Mouse (Mus musculus) kidney, embryonic 16.5 days (tissue): ENCODE measurements at regions not wholly inside any gene's neighbourhood (a gene's known extent, or its start where the extent isn't known, plus 50 kb on each side); places are given as distances from the start of the nearest gene placed in this dataset.

Experiments used
- ATAC-seq: fragments of 200-750 bp; cut with Nextera tagmentation; 2 replicates; pipeline ENCODE4 v1.8.0; 2017; ENCODE audit warnings: moderate TSS enrichment; ENCODE audit not compliant: low FRiP score, low TSS enrichment
- H3K27ac ChIP-seq: fragments of 300-500 bp; sonication (generic); 2 replicates; pipeline ENCODE4 v1.5.1; 2014; ENCODE audit warnings: low read length
- H3K27me3 ChIP-seq: fragments of 300-500 bp; sonication (generic); 2 replicates; pipeline ENCODE4 v1.6.1; 2014; ENCODE audit warnings: low read length, control low read depth, mixed read lengths; ENCODE audit not compliant: insufficient read depth
- H3K36me3 ChIP-seq: fragments of 300-500 bp; sonication (generic); 2 replicates; pipeline ENCODE4 v1.6.1; 2014; ENCODE audit warnings: low read length, control low read depth, mixed read lengths; ENCODE audit not compliant: insufficient read depth
- H3K4me1 ChIP-seq: fragments of 300-500 bp; sonication (generic); 2 replicates; pipeline ENCODE4 v1.6.1; 2014; ENCODE audit warnings: low read length, control low read depth, mixed read lengths; ENCODE audit not compliant: insufficient read depth
- H3K4me2 ChIP-seq: fragments of 300-500 bp; sonication (generic); replicated peaks from 2 replicates; pipeline ENCODE4 v1.6.1; 2014; ENCODE audit warnings: low read depth, low read length
- H3K4me3 ChIP-seq: fragments of 300-500 bp; sonication (generic); 2 replicates; pipeline ENCODE4 v1.5.1; 2014; ENCODE audit warnings: mild to moderate bottlenecking, low read length
- H3K9ac ChIP-seq: fragments of 300-500 bp; sonication (generic); replicated peaks from 2 replicates; pipeline ENCODE4 v1.6.1; 2014; ENCODE audit warnings: low read length
- H3K9me3 ChIP-seq: fragments of 300-500 bp; sonication (generic); 2 replicates; pipeline ENCODE4 v1.6.1; 2016; ENCODE audit warnings: low read length, control low read depth
- WGBS: fragments of 180-500 bp; shearing (Covaris S2); extraction: QIAGEN DNeasy Blood & Tissue Kit; methylation state at CpG from one replicate; pipeline ENCODE4 v1.1.7; 2014; 5-methylcytosine and 5-hydroxymethylcytosine counted together

DNA sequence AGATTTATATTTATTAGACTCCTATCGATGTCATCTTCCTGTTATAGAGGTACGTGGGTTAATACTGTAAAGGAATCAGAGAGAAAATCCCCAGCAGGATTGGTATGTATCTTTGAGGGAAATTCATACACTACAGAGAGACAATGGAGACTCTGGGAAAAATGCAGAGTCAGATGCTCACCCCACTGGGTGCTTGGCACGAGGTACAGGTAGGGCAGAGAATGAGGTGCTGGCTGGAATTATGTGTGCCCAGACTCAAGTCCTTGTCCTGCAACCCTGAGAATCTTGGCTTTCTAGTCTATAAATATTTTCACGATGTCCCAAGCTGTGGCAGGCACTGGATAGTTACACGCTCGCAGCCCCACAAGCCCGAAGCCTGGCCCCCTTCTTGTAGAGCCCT, 57.8 kb upstream of the Cry1 start:
- no peak for ATAC-seq
- no peak overlapping the region for H3K4me2 ChIP-seq
- H3K9ac ChIP-seq = no peak overlapping the region

DNA sequence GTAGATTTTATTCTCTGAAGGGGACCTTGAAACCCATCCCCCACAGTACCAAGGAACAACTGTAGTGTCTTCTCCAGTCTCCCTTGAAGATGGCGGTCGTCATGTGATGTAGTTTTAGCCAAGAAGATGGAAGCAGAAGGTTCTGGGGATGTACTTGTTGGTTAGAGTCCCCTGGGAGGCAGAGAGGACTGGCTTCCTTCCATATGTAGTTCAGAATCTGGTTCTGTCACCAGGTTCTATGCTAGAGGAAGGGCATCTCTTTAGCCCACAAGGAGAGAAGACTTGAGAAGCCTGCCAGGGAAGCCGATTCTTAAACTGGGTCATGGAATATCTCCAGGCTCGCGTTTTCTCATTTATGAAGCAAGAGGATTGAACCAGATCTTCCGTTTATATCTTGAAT, 58.7 kb upstream of the Cry1 start:
- Histone ChIP-seq H3K4me3 (no peak overlapping the region), H3K9me3 (no peaks in the 10 kb centered on the region), H3K36me3 (no peaks in the 10 kb centered on the region), H3K27me3 (no peaks in the 10 kb centered on the region), H3K27ac (no peak overlapping the region), H3K9ac (no peak overlapping the region), H3K4me1 (no peaks in the 10 kb centered on the region), H3K4me2 (no peak overlapping the region)
- 91% methylated on average over 6 of the region's 6 CpGs for WGBS
- ATAC-seq = no peak

More for the DNA sequence above, 57.8 kb upstream of the Cry1 start:
- 87% methylated on average over 7 of the region's 7 CpGs for WGBS
- no peaks in the 10 kb centered on the region for H3K4me1 ChIP-seq
- H3K4me3 ChIP-seq = no peak overlapping the region
- no peaks in the 10 kb centered on the region for H3K9me3 ChIP-seq
- no peak overlapping the region for H3K27ac ChIP-seq
- no peaks in the 10 kb centered on the region for H3K36me3 ChIP-seq
- no peaks in the 10 kb centered on the region for H3K27me3 ChIP-seq

DNA sequence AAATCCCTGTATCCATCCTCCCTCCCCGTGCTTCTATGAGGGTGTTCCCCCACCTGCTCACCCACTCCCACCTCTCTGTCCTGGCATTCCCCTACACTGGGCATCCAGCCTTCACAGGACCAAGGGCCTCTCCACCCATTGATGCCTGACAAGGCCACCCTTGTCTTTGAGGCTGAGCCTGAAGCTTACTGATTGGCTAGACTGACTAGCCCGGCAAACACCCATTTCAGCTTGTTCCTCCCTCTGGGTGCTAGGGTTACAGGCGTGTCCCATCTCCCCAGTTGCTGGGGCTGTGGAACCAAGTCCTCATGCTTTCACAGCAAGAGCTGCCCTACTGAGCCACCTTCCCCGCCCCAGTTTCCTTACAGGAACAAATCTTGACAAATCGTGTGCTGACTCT, 80.9 kb upstream of the Cry1 start:
- no peaks in the 10 kb centered on the region for H3K9me3 ChIP-seq
- H3K27me3 ChIP-seq = no peaks in the 10 kb centered on the region
- no peak overlapping the region for H3K4me3 ChIP-seq
- H3K4me1 ChIP-seq = no peaks in the 10 kb centered on the region
- H3K36me3 ChIP-seq = no peaks in the 10 kb centered on the region
- no peak overlapping the region for H3K9ac ChIP-seq
- no peak for ATAC-seq
- no peak overlapping the region for H3K4me2 ChIP-seq
- WGBS = 40% methylated on average over 5 of the region's 5 CpGs
- H3K27ac ChIP-seq = no peak overlapping the region

DNA sequence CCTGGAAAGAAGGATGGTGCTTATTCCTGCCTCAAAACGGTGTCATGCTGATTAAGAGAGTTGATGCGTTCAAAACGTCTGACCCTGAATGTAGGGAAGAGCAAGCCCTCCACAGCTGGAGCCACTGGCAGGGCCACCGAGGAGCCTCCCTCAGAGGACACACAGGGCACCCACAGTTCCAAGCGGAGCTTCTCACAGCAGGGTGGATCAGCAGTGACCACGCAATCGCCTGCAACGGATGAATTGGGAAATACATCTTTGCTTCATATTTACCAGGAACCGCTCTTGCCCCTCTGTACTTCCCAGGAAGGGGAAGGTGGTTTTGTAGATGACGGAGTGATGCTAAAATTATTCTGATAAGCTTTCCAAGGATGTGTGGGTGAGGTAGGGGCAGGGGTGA, 81.3 kb upstream of the Cry1 start:
- Histone ChIP-seq H3K9me3 (no peaks in the 10 kb centered on the region), H3K4me3 (no peak overlapping the region), H3K36me3 (no peaks in the 10 kb centered on the region), H3K27ac (no peak overlapping the region), H3K4me1 (no peaks in the 10 kb centered on the region), H3K9ac (no peak overlapping the region), H3K4me2 (no peak overlapping the region), H3K27me3 (no peaks in the 10 kb centered on the region)
- ATAC-seq = no peak
- WGBS = 49% methylated on average over 10 of the region's 10 CpGs

DNA sequence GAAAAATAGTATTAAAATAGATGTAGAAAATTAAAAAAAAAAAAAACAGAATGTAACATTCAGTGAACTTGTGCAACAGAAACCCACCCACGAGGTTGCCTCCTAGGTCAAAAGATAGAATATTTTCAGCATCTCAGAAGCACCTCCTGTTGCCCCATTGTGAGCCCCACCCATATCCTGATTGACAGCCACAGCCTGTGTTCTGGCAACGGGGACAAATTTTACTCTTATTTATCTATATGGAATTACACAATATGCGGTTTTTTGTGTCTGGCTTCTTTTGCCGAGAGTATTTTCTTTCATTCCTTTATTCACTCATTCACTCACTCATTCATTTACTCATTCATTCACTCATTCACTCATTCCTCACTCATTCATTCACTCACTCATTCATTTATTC, 81.9 kb upstream of the Cry1 start:
- H3K36me3 ChIP-seq = no peaks in the 10 kb centered on the region
- no peak overlapping the region for H3K27ac ChIP-seq
- 84% methylated on average over 4 of the region's 4 CpGs for WGBS
- H3K9me3 ChIP-seq = no peaks in the 10 kb centered on the region
- H3K4me2 ChIP-seq = no peak overlapping the region
- no peak overlapping the region for H3K9ac ChIP-seq
- no peak for ATAC-seq
- no peaks in the 10 kb centered on the region for H3K4me1 ChIP-seq
- H3K4me3 ChIP-seq = no peak overlapping the region
- H3K27me3 ChIP-seq = no peaks in the 10 kb centered on the region

DNA sequence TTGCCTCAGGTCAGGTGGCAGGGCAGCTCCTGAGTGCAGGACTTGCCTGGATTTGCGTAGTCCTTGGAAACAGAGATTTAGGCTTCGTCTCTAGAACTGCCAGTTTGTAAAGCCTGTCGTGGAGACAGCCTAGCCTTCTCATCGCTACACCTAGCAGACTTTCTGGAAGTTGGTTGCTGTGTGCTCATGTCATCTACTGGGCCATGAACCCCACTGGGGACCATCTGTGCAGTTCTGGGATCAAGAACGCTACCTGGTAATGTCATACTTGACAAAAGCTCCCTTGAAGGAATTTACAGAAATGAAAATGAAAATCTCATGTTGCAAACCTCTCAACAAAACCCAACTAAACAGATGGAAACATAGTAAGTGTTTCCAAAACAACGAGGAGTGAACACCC, 85.3 kb upstream of the Cry1 start:
- Histone ChIP-seq H3K9ac (no peak overlapping the region), H3K36me3 (no peaks in the 10 kb centered on the region), H3K4me2 (no peak overlapping the region), H3K27ac (no peak overlapping the region), H3K27me3 (no peaks in the 10 kb centered on the region), H3K9me3 (no peaks in the 10 kb centered on the region), H3K4me3 (no peak overlapping the region), H3K4me1 (no peaks in the 10 kb centered on the region)
- 88% methylated on average over 6 of the region's 6 CpGs for WGBS
- ATAC-seq = no peak

DNA sequence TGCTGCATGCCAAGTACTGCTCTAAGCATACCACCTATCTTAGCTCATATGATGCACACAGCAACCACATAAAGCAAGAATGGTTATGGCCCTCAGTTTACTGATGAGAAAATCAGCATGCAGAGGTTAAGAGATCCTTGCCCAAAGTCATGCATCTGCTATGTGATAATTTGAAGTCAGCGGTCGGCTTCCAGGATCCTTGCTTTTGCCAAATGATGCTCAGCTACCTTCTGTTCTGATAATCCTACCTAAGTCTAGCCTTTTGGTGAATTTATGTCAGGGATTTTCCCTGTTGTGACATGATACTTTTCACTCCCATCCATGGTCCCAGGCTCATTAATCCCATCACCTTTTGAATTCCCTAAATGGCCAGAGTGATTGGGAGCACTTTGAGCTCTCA, 91.9 kb upstream of the Cry1 start:
- Histone ChIP-seq H3K4me2 (no peak overlapping the region), H3K36me3 (no peaks in the 10 kb centered on the region), H3K9me3 (no peaks in the 10 kb centered on the region), H3K9ac (no peak overlapping the region), H3K4me3 (no peak overlapping the region), H3K27me3 (no peaks in the 10 kb centered on the region), H3K27ac (no peak overlapping the region), H3K4me1 (no peaks in the 10 kb centered on the region)
- no peak for ATAC-seq
- WGBS = 87% methylated on average over 2 of the region's 2 CpGs

DNA sequence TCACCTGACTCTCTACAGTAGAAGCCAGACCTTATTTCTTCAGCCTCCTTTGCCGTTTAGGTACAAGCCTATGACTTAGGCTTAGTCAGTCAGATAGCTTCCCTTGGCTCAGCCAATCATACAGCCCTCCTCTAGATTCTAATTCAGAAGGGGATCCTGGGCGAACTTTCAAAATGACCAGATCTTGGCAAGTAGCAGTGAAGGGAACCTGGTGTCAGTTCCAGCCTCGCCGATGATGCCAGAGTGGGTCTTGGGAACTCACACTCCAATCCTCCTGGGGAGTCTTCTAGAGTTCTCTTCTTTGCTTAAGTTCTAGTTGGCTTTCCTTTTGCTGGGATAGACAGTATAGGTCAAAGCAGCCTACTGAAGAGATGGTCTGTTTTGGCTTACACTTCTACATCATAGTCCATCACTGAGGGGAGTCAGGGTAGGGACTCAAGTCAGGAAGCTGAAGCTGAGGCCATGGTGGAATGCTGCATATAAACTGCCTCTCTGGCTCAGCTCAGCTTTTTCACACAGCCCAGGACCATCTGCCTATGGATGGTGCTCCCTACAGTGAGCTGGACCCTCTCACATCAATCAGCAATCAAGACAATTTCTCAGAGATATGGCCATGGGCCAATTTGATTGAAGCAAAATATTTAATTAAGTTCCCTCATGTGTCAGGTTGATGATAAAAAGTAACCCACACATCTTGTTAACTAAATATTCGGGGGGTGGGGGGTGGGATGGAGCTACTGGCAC, 94.7 kb upstream of the Btbd11 start:
- WGBS = 90% methylated on average over 5 of the region's 5 CpGs
- Histone ChIP-seq H3K4me2 (no peak overlapping the region), H3K4me3 (no peak overlapping the region), H3K27ac (no peak overlapping the region), H3K4me1 (no peaks in the 10 kb centered on the region), H3K9me3 (no peaks in the 10 kb centered on the region), H3K9ac (no peak overlapping the region), H3K27me3 (no peaks in the 10 kb centered on the region), H3K36me3 (no peaks in the 10 kb centered on the region)
- no peak for ATAC-seq

DNA sequence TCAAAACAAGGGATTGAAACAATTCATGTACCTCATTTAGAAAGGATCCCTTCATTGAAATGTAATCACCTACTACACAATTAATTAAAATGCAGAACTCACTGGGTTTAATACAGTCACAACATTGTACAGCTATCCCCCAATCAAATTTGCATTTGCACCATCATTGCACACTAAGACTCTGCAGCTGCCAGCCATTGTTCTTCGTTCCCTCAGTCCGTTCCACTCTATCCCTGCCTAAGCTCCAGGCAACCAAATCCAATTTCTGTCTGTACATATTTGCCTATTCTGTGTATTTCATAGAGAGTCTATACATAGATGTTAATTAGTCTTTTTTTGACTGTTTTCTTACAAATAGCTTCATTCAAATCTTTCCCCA, 94.1 kb upstream of the Btbd11 start:
- H3K36me3 ChIP-seq = no peaks in the 10 kb centered on the region
- no peaks in the 10 kb centered on the region for H3K4me1 ChIP-seq
- no peak overlapping the region for H3K27ac ChIP-seq
- no peaks in the 10 kb centered on the region for H3K9me3 ChIP-seq
- no peaks in the 10 kb centered on the region for H3K27me3 ChIP-seq
- H3K9ac ChIP-seq = no peak overlapping the region
- no peak overlapping the region for H3K4me2 ChIP-seq
- no peak for ATAC-seq
- 81% methylated on average over 2 of the region's 2 CpGs for WGBS
- H3K4me3 ChIP-seq = no peak overlapping the region

DNA sequence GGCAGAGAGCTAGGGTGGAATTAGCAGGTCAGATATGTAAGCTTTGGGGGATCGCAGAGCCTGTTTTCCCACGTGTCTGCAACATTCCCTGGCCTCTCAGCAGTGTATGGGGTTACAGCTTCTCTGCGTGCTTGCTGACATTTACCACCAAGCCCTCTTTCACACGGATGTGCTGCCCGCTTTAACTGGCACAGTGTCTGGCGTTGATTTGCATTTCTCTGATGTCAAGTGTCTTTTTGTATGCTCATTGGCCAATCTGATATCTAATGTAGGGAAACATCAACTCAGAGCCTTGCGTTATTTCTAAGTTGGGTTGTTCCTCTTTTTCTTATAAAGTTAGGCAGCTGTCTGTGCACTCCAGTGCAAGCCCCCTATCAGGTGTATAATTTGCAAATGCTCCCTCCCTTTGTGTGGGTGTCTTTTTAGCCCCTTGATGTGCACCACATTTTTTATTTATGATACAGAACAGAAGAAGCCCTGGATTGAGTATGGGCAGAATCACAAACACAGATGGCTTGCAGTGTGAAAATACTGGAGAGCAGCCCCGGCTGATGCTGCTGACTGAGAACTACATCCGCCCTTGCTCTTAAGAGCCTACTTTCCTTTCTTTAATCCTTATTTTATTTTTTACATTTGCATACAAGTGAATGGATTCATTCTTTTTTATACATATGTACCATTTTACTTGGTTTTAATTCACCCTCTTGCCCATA, 93.4 kb upstream of the Btbd11 start:
- H3K27ac ChIP-seq = no peak overlapping the region
- H3K4me3 ChIP-seq = no peak overlapping the region
- H3K9me3 ChIP-seq = no peaks in the 10 kb centered on the region
- H3K36me3 ChIP-seq = no peaks in the 10 kb centered on the region
- no peak overlapping the region for H3K4me2 ChIP-seq
- WGBS = 65% methylated on average over 9 of the region's 9 CpGs
- no peaks in the 10 kb centered on the region for H3K4me1 ChIP-seq
- no peaks in the 10 kb centered on the region for H3K27me3 ChIP-seq
- no peak overlapping the region for H3K9ac ChIP-seq
- ATAC-seq = no peak
